Mouse (Mus musculus) neutrophil, adult 65 days (primary cell): ENCODE measurements around the gene Cep250. TPM values are rescaled to one million over a fixed set of nuclear protein-coding genes. Genes with fewer than 3 reads are reported as not detected.

Source experiments
- total RNA-seq: library from RNA; stranded (reverse); gene quantifications from 2 replicates; pipeline ENCODE4 v1.2.4, GENCODE M21; 2023

The Cep250 gene
- 57.4 and 85.4 TPM in 2 replicates for total RNA-seq

DNA sequence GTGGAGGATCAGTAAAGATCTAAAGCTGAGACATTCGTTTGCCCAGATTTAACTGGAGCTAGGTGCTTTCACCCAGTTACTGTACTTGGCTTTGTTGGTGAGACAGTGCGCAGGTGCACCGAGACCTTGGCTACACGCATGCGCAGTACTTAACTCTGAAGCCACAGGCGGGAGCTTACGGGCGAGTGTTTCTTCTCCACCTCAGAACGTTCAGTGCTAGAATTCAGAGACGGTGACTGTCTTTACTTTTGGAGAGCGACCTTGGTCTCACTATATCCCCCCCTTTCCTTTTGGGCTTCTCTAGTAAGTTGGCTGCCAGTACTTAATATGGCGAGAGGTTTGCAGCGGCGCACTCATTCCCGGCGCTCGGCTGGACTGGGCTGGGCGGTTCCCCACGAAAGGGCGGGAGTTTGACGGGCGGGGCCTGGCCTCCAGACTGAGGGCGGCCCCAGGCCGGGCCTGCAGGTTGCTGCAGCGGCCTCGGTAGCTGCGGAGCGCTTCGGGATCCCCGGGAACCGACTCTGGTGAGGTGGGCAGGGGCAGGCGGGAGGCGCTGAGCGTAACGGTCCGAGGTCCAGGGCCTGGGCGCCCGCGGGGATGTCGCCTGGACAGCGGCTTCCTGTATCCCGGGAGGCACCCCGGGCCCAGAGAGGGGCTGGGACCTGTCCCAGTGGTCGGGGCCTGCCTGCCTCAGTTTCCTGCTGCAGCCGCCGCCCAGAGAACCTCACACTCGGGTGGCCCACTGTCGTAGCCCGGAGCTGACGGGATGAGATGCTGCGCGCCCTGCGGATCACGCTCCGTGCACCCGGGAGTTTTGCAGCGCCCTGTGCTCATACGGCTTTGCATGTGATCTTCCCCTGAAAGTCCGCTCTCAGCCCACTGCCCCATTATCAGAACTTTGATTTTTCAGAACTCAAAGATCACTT lies at the start of gene Cep250:
Gene Cep250, plus strand, starts transcription at position 325 of the 926 bp plus-strand sequence.

DNA sequence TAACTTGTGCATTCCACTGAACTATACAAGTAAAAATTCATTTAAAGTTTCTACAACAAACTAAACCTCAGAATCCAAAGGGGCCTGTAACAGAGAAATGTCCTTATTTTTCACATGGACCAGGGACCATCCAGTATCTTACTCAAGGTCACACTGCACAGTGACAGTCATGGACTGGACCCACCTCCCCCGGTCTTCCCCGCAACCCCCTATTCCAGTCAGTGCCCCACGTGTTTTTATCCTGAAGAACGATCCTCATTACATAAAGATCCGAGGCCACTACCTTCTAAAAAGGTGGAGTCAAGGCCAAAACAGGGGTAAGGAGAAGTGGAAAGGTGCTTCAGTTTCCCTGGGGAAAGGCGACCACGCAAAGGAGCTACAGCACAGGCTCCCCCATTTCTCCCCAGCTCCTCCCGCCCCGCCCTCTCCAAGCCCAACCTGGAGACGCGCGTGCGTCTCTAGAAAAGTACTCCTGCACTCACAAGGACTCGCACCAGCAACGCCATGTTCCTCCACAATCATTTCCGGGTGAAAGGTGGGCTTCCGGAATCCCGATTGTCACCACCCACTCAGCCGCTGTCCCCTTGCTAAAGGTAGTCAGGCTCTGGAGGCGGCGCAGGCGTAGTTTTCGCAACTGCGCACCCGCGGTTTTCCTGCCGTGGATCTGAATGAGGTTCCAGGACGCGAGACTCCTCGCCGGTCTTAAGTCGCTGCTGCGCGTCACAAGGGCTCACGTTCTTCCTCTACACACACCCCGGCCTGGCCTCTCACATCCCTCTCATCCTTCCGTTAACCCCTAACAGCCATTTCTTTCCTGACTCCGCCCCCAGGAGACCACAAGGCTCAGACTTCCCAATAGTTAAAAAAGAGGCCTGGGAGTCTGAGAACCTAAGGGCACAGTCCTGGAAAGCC lies 26.5 kb upstream of the Cep250 start, which contains the start of gene Uqcc1:
Gene Uqcc1, minus strand, starts transcription at position 780 of the 912 bp plus-strand sequence.

DNA sequence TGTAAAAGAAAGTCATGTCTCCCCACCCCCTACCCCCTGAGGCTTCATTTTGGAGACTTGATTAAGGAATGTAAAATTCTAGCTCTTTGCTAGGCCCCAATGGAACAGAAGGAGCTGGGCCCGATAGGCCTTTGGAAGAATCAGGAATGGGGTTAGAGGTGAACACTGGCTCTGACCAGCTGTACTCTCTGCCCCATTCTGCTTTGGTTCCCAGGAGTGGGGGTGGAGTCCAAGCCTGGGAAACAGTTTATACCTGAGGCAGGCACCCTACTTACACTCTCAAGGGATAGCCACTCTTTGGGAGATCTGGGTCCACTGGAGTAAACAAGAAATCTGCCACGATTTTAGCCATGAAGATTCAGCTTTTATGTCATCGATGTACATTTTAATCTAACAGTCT lies 15.6 kb upstream of the Cep250 start, which contains the start of gene Gm15557:
Gene Gm15557, plus strand, starts transcription at position 48 of the 400 bp plus-strand sequence.

DNA sequence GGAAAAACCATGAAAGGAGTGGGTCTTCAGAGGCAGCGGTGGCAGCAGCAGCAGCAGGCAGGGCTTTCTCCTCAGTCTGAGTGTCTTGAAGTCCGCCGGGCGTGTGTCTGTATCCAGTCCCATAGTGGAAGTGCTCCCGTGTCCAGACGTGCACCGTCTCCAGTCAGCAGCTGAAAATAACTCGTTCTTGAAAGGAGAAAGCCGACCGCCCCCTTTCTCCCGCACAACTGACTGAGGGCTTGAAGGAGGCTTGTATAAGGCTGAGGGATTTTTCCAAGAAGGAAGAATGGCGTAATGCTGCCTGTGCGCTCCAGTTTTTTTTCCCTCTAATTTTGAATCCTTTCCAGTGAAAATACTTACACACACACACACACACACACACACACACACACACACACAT lies 11.1 kb upstream of the Cep250 start, which contains the start of gene Gdf5:
Gene Gdf5, minus strand, starts transcription at position 244 of the 400 bp plus-strand sequence.

DNA sequence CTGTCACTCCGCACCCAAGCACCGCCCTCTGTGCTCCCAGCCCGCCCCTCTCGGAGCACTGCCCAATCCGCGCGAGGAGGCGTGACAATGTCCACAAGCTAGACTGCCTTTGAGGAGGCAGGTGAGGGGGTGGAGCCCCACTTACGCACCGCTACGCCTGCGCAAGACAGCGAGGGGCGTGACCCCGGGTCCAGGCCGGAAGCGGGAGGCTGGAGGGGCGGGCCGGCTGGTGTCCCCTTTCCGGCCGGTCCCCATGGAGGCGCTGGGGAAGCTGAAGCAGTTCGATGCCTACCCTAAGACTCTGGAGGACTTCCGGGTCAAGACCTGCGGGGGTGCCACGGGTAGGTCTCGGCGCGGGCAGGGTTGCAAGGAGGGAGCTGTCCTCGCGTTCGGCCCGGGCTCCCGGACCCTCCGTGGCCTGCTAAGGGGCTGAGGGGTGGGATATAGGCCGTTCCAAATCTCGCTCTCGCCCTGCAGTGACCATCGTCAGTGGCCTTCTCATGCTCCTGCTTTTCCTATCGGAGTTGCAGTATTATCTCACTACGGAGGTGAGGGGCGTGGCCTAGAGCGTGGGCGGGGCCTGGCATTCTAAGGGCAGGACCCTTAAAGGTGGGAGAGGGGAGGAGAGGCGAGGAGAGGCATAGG lies 51.8 kb downstream of the Cep250 start, which contains the start of the genes 6430550D23Rik and Ergic3:
Gene 6430550D23Rik, minus strand, starts transcription at position 90 of the 645 bp plus-strand sequence.
Gene Ergic3, plus strand, starts transcription at position 158 of the 645 bp plus-strand sequence.

Other genes with a start within 250 kb of the Cep250 start
- 32.5 and 42.7 TPM in 2 replicates for gene Edem2, start 227.0 kb upstream of the Cep250 start, total RNA-seq
- gene Gm17581, start 220.6 kb upstream of the Cep250 start, total RNA-seq: not detected in 2 replicates
- gene Procr, start 205.3 kb upstream of the Cep250 start, total RNA-seq: not detected in 2 replicates
- not detected in 2 replicates for gene Mmp24, start 181.1 kb upstream of the Cep250 start, total RNA-seq
- 8.4 and 9.0 TPM in 2 replicates for gene BC029722, start 137.0 kb upstream of the Cep250 start, total RNA-seq
- gene Eif6, start 129.5 kb upstream of the Cep250 start, total RNA-seq: 71.4 and 79.8 TPM in 2 replicates
- gene Fam83c, start 121.6 kb upstream of the Cep250 start, total RNA-seq: not detected in 2 replicates
- 9.8 and 13.0 TPM in 2 replicates for gene Uqcc1, start 26.1 kb upstream of the Cep250 start, total RNA-seq
- gene Gm15557, start 15.7 kb upstream of the Cep250 start, total RNA-seq: not detected in 2 replicates
- gene Gdf5, start 11.1 kb upstream of the Cep250 start, total RNA-seq: not detected in 2 replicates
- not detected in 2 replicates for gene 6430550D23Rik, start 51.5 kb downstream of the Cep250 start, total RNA-seq
- gene Ergic3, start 51.6 kb downstream of the Cep250 start, total RNA-seq: 57.4 and 60.2 TPM in 2 replicates
- not detected in 2 replicates for gene Fer1l4, start 96.5 kb downstream of the Cep250 start, total RNA-seq
- gene Spag4, start 108.7 kb downstream of the Cep250 start, total RNA-seq: 0.43 and 0.85 TPM in 2 replicates
- 65.0 and 74.0 TPM in 2 replicates for gene Cpne1, start 155.5 kb downstream of the Cep250 start, total RNA-seq
- 17.7 and 19.8 TPM in 2 replicates for gene Rbm12, start 155.5 kb downstream of the Cep250 start, total RNA-seq
- gene Gm28036, start 170.6 kb downstream of the Cep250 start, total RNA-seq: 9.9 and 20.0 TPM in 2 replicates
- gene Romo1, start 187.6 kb downstream of the Cep250 start, total RNA-seq: 41.2 and 53.9 TPM in 2 replicates
- gene Nfs1, start 187.7 kb downstream of the Cep250 start, total RNA-seq: 14.0 and 18.5 TPM in 2 replicates
- gene Rbm39, start 223.8 kb downstream of the Cep250 start, total RNA-seq: 1,780 and 2,284 TPM in 2 replicates
- 30.1 and 44.3 TPM in 2 replicates for gene Phf20, start 240.0 kb downstream of the Cep250 start, total RNA-seq